Mouse (Mus musculus): ENCODE measurements around the gene Slc45a2.

DNA sequence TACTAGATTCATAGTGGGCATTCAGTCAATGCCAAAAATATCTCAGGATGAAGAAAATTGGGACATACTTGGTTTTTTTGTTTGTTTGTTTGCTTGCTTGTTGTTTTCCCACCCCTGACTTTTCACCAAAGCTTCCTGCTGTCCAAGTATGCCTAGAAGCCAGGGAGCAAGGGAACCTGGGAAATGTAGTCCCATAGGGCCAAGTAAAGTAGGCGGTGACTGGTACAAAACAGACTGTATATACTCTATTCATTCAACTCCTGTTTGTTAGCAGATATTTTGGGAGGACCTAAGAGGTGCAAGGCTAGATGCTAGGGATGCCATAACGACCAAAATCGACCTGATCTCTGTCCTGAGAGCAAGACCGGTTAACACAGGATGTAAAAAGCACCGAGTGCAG lies 689 bp upstream of the Slc45a2 start:
- TF ChIP-seq CTCF (IDR thresholded peaks at IDR 0.05; ENCODE audit: extremely low read depth, insufficient read depth, insufficient read length, insufficient replicate concordance) (no peak), POLR2A (IDR thresholded peaks at IDR 0.05; ENCODE audit: low read depth, low read length) (no peak)
